Mouse (Mus musculus): Measurements from ENCODE around the gene Aox2.

The Aox2 gene

GRCm38 (mm10) chr1:58278026-58278425 lies at the start of gene Aox2:
Gene Aox2, plus strand, starts transcription at chr1:58278326.
- no peak for DNase-seq (ENCODE audit: low spot score in 2 of 2)

GRCm38 (mm10) chr1:58228916-58229315 lies 49.2 kb upstream of the Aox2 start:
- DNase-seq (ENCODE audit: low spot score in 2 of 2) = no peak

GRCm38 (mm10) chr1:58229774-58230173 lies 48.4 kb upstream of the Aox2 start:
- DNase-seq (ENCODE audit: low spot score in 2 of 2) = no peak

- no peak for DNase-seq (ENCODE audit: low spot score in 2 of 2)
Observed at GRCm38 (mm10) chr1:58230542-58230941, 47.6 kb upstream of the Aox2 start.

- DNase-seq (ENCODE audit: low spot score in 2 of 2) = no peak
Observed at GRCm38 (mm10) chr1:58235405-58235804, 42.7 kb upstream of the Aox2 start.

- no peak for DNase-seq (ENCODE audit: low spot score in 2 of 2)
Observed at GRCm38 (mm10) chr1:58237527-58238299, 40.4 kb upstream of the Aox2 start.

GRCm38 (mm10) chr1:58238440-58238839 lies 39.7 kb upstream of the Aox2 start:
- no peak for DNase-seq (ENCODE audit: low spot score in 2 of 2)

- no peak for DNase-seq (ENCODE audit: low spot score in 2 of 2)
Observed at GRCm38 (mm10) chr1:58238961-58239360, 39.2 kb upstream of the Aox2 start.

GRCm38 (mm10) chr1:58240347-58240746 lies 37.8 kb upstream of the Aox2 start:
- DNase-seq (ENCODE audit: low spot score in 2 of 2) = no peak

GRCm38 (mm10) chr1:58244487-58244886 lies 33.6 kb upstream of the Aox2 start:
- DNase-seq (ENCODE audit: low spot score in 2 of 2) = no peak

GRCm38 (mm10) chr1:58248518-58248917 lies 29.6 kb upstream of the Aox2 start:
- no peak for DNase-seq (ENCODE audit: low spot score in 2 of 2)

- DNase-seq (ENCODE audit: low spot score in 2 of 2) = no peak
Observed at GRCm38 (mm10) chr1:58253466-58253865, 24.7 kb upstream of the Aox2 start.

- DNase-seq (ENCODE audit: low spot score in 2 of 2) = no peak
Observed at GRCm38 (mm10) chr1:58257195-58257991, 20.7 kb upstream of the Aox2 start.

GRCm38 (mm10) chr1:58260311-58260710 lies 17.8 kb upstream of the Aox2 start:
- DNase-seq (ENCODE audit: low spot score in 2 of 2) = no peak

- DNase-seq (ENCODE audit: low spot score in 2 of 2) = no peak
Observed at GRCm38 (mm10) chr1:58268231-58268630, 9.9 kb upstream of the Aox2 start.

GRCm38 (mm10) chr1:58270807-58271569 lies 7.1 kb upstream of the Aox2 start:
- peak in 1 of 2 experiments; percentile 29 for DNase-seq (ENCODE audit: low spot score in 2 of 2)

GRCm38 (mm10) chr1:58275879-58276278 lies 2.2 kb upstream of the Aox2 start:
- DNase-seq (ENCODE audit: low spot score in 2 of 2) = no peak

GRCm38 (mm10) chr1:58278513-58278912 lies 387 bp downstream of the Aox2 start:
- no peak for DNase-seq (ENCODE audit: low spot score in 2 of 2)

GRCm38 (mm10) chr1:58280381-58280780 lies 2.3 kb downstream of the Aox2 start:
- DNase-seq (ENCODE audit: low spot score in 2 of 2) = no peak

GRCm38 (mm10) chr1:58280939-58281624 lies 3.0 kb downstream of the Aox2 start:
- DNase-seq (ENCODE audit: low spot score in 2 of 2) = no peak

- DNase-seq (ENCODE audit: low spot score in 2 of 2) = no peak
Observed at GRCm38 (mm10) chr1:58281625-58281988, 3.5 kb downstream of the Aox2 start.

GRCm38 (mm10) chr1:58284505-58284904 lies 6.4 kb downstream of the Aox2 start:
- no peak for DNase-seq (ENCODE audit: low spot score in 2 of 2)
